In genomic region chr2:37815676-37816075, GRCm38 (mm10) we compare ENCODE assay signal across 9 mouse cellular contexts. TPM values are rescaled to one million over a fixed set of nuclear protein-coding genes. Genes with fewer than 3 reads are reported as not detected.
DNase-seq lines count a peak whose midpoint lies in the region; ATAC-seq and TF ChIP-seq lines count a peak whose summit lies in the region.
"Had no signal": no experiment of that assay in that cellular context is flagged by ENCODE, and none has a peak within 500 bp of the region (broad histone marks: within the 10 kb centered on the region; RNA-seq: fewer than 3 reads in every experiment).

No protein-coding gene starts in this region.

- WGBS in heart, adult 2 months: 22% methylated on average over 3 of the region's 3 CpGs
- WGBS in bone marrow, adult 2 months: 29% methylated on average over 3 of the region's 3 CpGs
- 10% methylated on average over 3 of the region's 3 CpGs for whole genome bisulfite sequencing in hindbrain, embryonic 16.5 days
- 20% methylated on average over 3 of the region's 3 CpGs for WGBS in small intestine, adult 2 months

- no peak for TF ChIP-seq POLR2A in heart, adult 2 months (IDR thresholded peaks at IDR 0.05; ENCODE audit: insufficient read depth, low read depth, low read length)
- TF ChIP-seq POLR2A in bone marrow, adult 2 months (IDR thresholded peaks at IDR 0.05; ENCODE audit: borderline replicate concordance, control insufficient read depth, low read depth, low read length): no peak
- TF ChIP-seq POLR2A in small intestine, adult 2 months (IDR thresholded peaks at IDR 0.05; ENCODE audit: low read depth, low read length): no peak

- H3K4me3 ChIP-seq in heart, adult 2 months: no peak overlapping the region
- H3K4me3 ChIP-seq in bone marrow, adult 2 months (replicated peaks; ENCODE audit: control insufficient read depth, low read depth, low read length): no peak overlapping the region
- H3K4me3 ChIP-seq in hindbrain, embryonic 16.5 days (ENCODE audit: low read length): no peak overlapping the region
- no peak overlapping the region for H3K4me3 ChIP-seq in small intestine, adult 2 months (ENCODE audit: low read depth, low read length)

- no peaks in the 10 kb centered on the region for H3K36me3 ChIP-seq in heart, adult 2 months (ENCODE audit: control insufficient read depth, insufficient read depth, low read length)
- peaks cover 4% of the 10 kb centered on the region; the same call in 1 of the 2 replicates for H3K36me3 ChIP-seq in hindbrain, embryonic 16.5 days (ENCODE audit: control insufficient read depth, insufficient read depth, low read length)
- no peaks in the 10 kb centered on the region for H3K36me3 ChIP-seq in small intestine, adult 2 months (ENCODE audit: control insufficient read depth, insufficient read depth, low read length)

- no peaks in the 10 kb centered on the region for H3K9me3 ChIP-seq in hindbrain, embryonic 16.5 days (ENCODE audit: control insufficient read depth, low read length)

- no peaks in the 10 kb centered on the region for H3K4me1 ChIP-seq in heart, adult 2 months (ENCODE audit: control insufficient read depth, insufficient read depth, low read length)
- no peaks in the 10 kb centered on the region for H3K4me1 ChIP-seq in bone marrow, adult 2 months (ENCODE audit: control insufficient read depth, insufficient read depth, low read length)
- peaks cover 14% of the 10 kb centered on the region for H3K4me1 ChIP-seq in hindbrain, embryonic 16.5 days (ENCODE audit: control insufficient read depth, insufficient read depth, low read depth, low read length)
- no peaks in the 10 kb centered on the region for H3K4me1 ChIP-seq in small intestine, adult 2 months (ENCODE audit: control insufficient read depth, insufficient read depth, insufficient read length, low read length)

- no peak overlapping the region for H3K9ac ChIP-seq in heart, adult 2 months (ENCODE audit: low read depth, low read length)
- H3K9ac ChIP-seq in hindbrain, embryonic 16.5 days (ENCODE audit: low read depth, low read length): no peak overlapping the region

- intact Hi-C loops in heart, adult 2 months (cut with DNase I): loop anchor here (1.0 kb wide), 2 partner anchors 561 to 843 kb away; no protein-coding TSS in a partner anchor

- no peak overlapping the region for H3K4me2 ChIP-seq in hindbrain, embryonic 16.5 days (ENCODE audit: low read length)

- H3K79me2 ChIP-seq in heart, adult 2 months (replicated peaks; ENCODE audit: control insufficient read depth, insufficient read depth, low read length): no peaks in the 10 kb centered on the region

- H3K27ac ChIP-seq in heart, adult 2 months: no peak overlapping the region
- no peak overlapping the region for H3K27ac ChIP-seq in bone marrow, adult 2 months (ENCODE audit: control insufficient read depth, insufficient read depth, low read depth, low read length, poor library complexity)
- H3K27ac ChIP-seq in hindbrain, embryonic 16.5 days (ENCODE audit: low read depth, low read length): no peak overlapping the region
- H3K27ac ChIP-seq in small intestine, adult 2 months (ENCODE audit: insufficient read depth, low read depth, low read length): no peak overlapping the region

- ATAC-seq in hindbrain, embryonic 16.5 days: peak; percentile 57

- no peak; the same call in 1 of the 2 replicates for TF ChIP-seq CTCF in heart, adult 2 months (IDR thresholded peaks at IDR 0.05)
- peak; percentile 90 for TF ChIP-seq CTCF in bone marrow, adult 2 months (IDR thresholded peaks at IDR 0.05; ENCODE audit: control insufficient read depth, insufficient read depth, low read length)
- TF ChIP-seq CTCF in small intestine, adult 2 months (IDR thresholded peaks at IDR 0.05; ENCODE audit: extremely low read depth, insufficient read length, insufficient replicate concordance, low read depth, low read length): peak; percentile 92; the same call in 1 of the 2 replicates

- DNase-seq in heart, adult 2 months: peak; percentile 44 to 76
- no peak for DNase-seq in heart, adult 11 months
- peak; percentile 33 for DNase-seq in fibroblast of lung, adult 2 months (ENCODE audit: low read depth)
- DNase-seq in left cerebral cortex, adult 18-20 months (ENCODE audit: low spot score in 2 of 2): peak; percentile 83 to 88
- DNase-seq in mesoderm, embryonic 11.5 days (ENCODE audit: low read depth, low spot score): peak; percentile 86

- H3K27me3 ChIP-seq in heart, adult 2 months (ENCODE audit: control insufficient read depth, insufficient read depth, low read length): no peaks in the 10 kb centered on the region
- no peaks in the 10 kb centered on the region for H3K27me3 ChIP-seq in hindbrain, embryonic 16.5 days (replicated peaks; ENCODE audit: control insufficient read depth, insufficient read depth, low read length)
- no peaks in the 10 kb centered on the region for H3K27me3 ChIP-seq in small intestine, adult 2 months (ENCODE audit: control insufficient read depth, insufficient read depth, low read length)

- TF ChIP-seq EP300 in heart, adult 2 months (IDR thresholded peaks at IDR 0.05; ENCODE audit: insufficient read depth, low read depth, low read length): no peak

RNA-seq across cellular contexts. Expression of gene Crb2, which starts 39.6 kb away (rescaled TPM):
- total RNA-seq in heart, adult 2 months (2021): under 1 TPM; 0.48 to 0.81 TPM
- polyA plus RNA-seq in heart, adult 2 months (2012; rRNA removed): 0.61 and 0.64 TPM in 2 replicates
- polyA plus RNA-seq in bone marrow, adult 2 months (2011; ENCODE audit: insufficient read depth, insufficient read length, low replicate concordance, missing spikeins): not detected in 2 replicates
- polyA plus RNA-seq in hindbrain, embryonic 16.5 days (2015; fragmentation: Nextera tagmentation; extraction: Ambion mirVana): 3.7 and 4.5 TPM in 2 replicates
- total RNA-seq in left cerebral cortex, adult 18-20 months (2021): 1 to 10 TPM; 2.8 to 3.1 TPM
- 0.14 and 0.48 TPM in 2 replicates for polyA plus RNA-seq in small intestine, adult 2 months (2012; rRNA removed)
- total RNA-seq: neutrophil, adult 5-6 weeks had no signal
